Comparison of ENCODE assay signal across 8 mouse cellular contexts in the genomic region with DNA sequence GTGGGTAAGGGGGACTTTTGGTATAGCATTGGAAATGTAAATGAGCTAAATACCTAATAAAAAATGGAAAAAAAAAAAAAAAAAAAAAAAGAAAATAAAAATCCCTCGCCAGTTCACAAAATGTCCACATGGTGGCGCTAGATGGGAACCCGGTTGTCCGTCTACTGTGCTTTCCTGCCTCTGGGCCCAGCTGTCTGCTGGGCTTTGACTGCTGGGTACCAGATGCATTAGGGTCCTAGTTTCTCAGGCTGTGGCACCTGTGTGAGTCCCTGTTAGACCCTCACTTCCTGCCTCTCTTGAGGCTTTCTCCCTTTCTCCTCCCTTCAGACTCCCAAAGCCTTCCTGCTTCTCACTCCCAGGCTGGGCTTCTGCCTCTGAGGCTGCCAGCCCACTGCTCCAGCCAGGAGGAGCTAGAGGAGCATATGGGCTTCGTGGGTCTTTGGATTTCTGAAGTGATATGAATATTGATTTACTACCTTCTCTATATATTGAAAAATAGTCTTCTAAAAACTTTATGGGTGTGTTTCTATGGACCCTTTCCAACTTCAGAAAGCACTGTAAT.
DNase-seq lines count a peak whose midpoint lies in the region; ATAC-seq and TF ChIP-seq lines count a peak whose summit lies in the region.
"Had no signal": no experiment of that assay in that cellular context is flagged by ENCODE, and none has a peak within 500 bp of the region (broad histone marks: within the 10 kb centered on the region; RNA-seq: fewer than 3 reads in every experiment).

No protein-coding gene starts in this region.

- 21% methylated on average over 5 of the region's 5 CpGs for WGBS in kidney, embryonic 15.5 days

- no peak for DNase-seq in kidney, adult 9 months
- DNase-seq in T-cell, adult 2 months (ENCODE audit: low spot score) = peak; percentile 20
- DNase-seq in kidney, postnatal 10 days = peak; percentile 55
- peak; percentile 15 to 43 for DNase-seq in thymus, postnatal 10 days (ENCODE audit: low spot score in 2 of 2)
- DNase-seq in frontal cortex, postnatal 36 days (ENCODE audit: low spot score in 2 of 2) = no peak

- peak; percentile 49 for TF ChIP-seq CTCF in E14TG2a.4 (conservative IDR thresholded peaks at IDR 0.05; ENCODE audit: low read length)

- no peak for ATAC-seq in kidney, embryonic 15.5 days (replicated peaks; ENCODE audit: low FRiP score)

- no peak overlapping the region for H3K9ac ChIP-seq in kidney, embryonic 15.5 days
- H3K9ac ChIP-seq: neural tube, embryonic 13.5 days had no signal

- no peaks in the 10 kb centered on the region for H3K27me3 ChIP-seq in kidney, embryonic 15.5 days
- H3K27me3 ChIP-seq in E14TG2a.4 (ENCODE audit: insufficient read depth, low read length) = peaks cover 17% of the 10 kb centered on the region
- H3K27me3 ChIP-seq: neural tube, embryonic 13.5 days had no signal

- H3K4me3 ChIP-seq in kidney, embryonic 15.5 days (replicated peaks) = no peak overlapping the region
- H3K4me3 ChIP-seq in E14TG2a.4 (replicated peaks; ENCODE audit: low read length) = no peak overlapping the region
- H3K4me3 ChIP-seq: neural tube, embryonic 13.5 days had no signal

- H3K36me3 ChIP-seq in kidney, embryonic 15.5 days = no peaks in the 10 kb centered on the region
- H3K36me3 ChIP-seq in E14TG2a.4 (ENCODE audit: insufficient read depth, low read length) = no peaks in the 10 kb centered on the region
- H3K36me3 ChIP-seq: neural tube, embryonic 13.5 days had no signal

- peak overlapping the region; percentile 48; the same call in 1 of the 2 replicates for H3K27ac ChIP-seq in kidney, embryonic 15.5 days
- H3K27ac ChIP-seq: neural tube, embryonic 13.5 days had no signal

- no peaks in the 10 kb centered on the region for H3K9me3 ChIP-seq in kidney, embryonic 15.5 days (replicated peaks)
- no peaks in the 10 kb centered on the region for H3K9me3 ChIP-seq in E14TG2a.4 (ENCODE audit: low read length)
- H3K9me3 ChIP-seq: neural tube, embryonic 13.5 days had no signal

- no peak overlapping the region for H3K4me2 ChIP-seq in kidney, embryonic 15.5 days
- H3K4me2 ChIP-seq: neural tube, embryonic 13.5 days had no signal

- peaks cover 16% of the 10 kb centered on the region for H3K4me1 ChIP-seq in kidney, embryonic 15.5 days
- peaks cover 13% of the 10 kb centered on the region for H3K4me1 ChIP-seq in E14TG2a.4 (replicated peaks; ENCODE audit: low read depth, low read length)

Comparison
In these comparisons a context has a peak if more than half of its experiments do, and no peak if none do; other contexts are left out.
1. DNase-seq: peak in T-cell, adult 2 months (single experiment), kidney, postnatal 10 days (single experiment) and thymus, postnatal 10 days (2 of 2); none in kidney, adult 9 months (single experiment) and frontal cortex, postnatal 36 days (0 of 2).